Mouse (Mus musculus): ENCODE results near the gene Mcu. TPM values are rescaled to one million over a fixed set of nuclear protein-coding genes. Genes with fewer than 3 reads are reported as not detected.

The Mcu gene
- polyA plus RNA-seq, 1 experiment from 2014 or later, result 10.6 TPM

GRCm38 (mm10) chr10:59451839-59452238 is 164.7 kb downstream of the Mcu start:
- WGBS (ENCODE audit: insufficient replicate concordance), result 61% methylated on average over 5 of the region's 5 CpGs
- Histone ChIP-seq H3K9me3 (replicated peaks) (no peaks in the 10 kb centered on the region), H3K9ac (no peak overlapping the region), H3K4me3 (replicated peaks) (no peak overlapping the region), H3K4me1 (replicated peaks) (0 out of 2 replicates have a peak, but pooled peaks cover 2% of the 10 kb centered on the region), H3K36me3 (no peaks in the 10 kb centered on the region), H3K27me3 (no peaks in the 10 kb centered on the region), H3K4me2 (no peak overlapping the region), H3K27ac (no peak overlapping the region)
- ATAC-seq (ENCODE audit: low read depth), result 0 out of 2 replicates have a peak, but pooled peaks have one; percentile 31
- DNase-seq, result no peak

GRCm38 (mm10) chr10:59447546-59447945 is 168.9 kb downstream of the Mcu start:
- ATAC-seq (ENCODE audit: low read depth) (no peak), DNase-seq (no peak)
- Histone ChIP-seq H3K4me2 (no peak overlapping the region), H3K9me3 (replicated peaks) (no peaks in the 10 kb centered on the region), H3K4me3 (replicated peaks) (no peak overlapping the region), H3K9ac (no peak overlapping the region), H3K27ac (no peak overlapping the region), H3K27me3 (no peaks in the 10 kb centered on the region), H3K36me3 (no peaks in the 10 kb centered on the region), H3K4me1 (replicated peaks) (peaks cover 25% of the 10 kb centered on the region)
- WGBS (ENCODE audit: insufficient replicate concordance), result 45% methylated on average over 9 of the region's 9 CpGs

- Histone ChIP-seq H3K9ac (no peak overlapping the region), H3K4me3 (replicated peaks) (no peak overlapping the region), H3K9me3 (replicated peaks) (no peaks in the 10 kb centered on the region), H3K36me3 (no peaks in the 10 kb centered on the region), H3K27me3 (no peaks in the 10 kb centered on the region), H3K4me1 (replicated peaks) (peaks cover 24% of the 10 kb centered on the region), H3K27ac (no peak overlapping the region), H3K4me2 (no peak overlapping the region)
- DNase-seq (no peak), ATAC-seq (ENCODE audit: low read depth) (no peak)
- WGBS (ENCODE audit: insufficient replicate concordance), result 61% methylated on average over 10 of the region's 10 CpGs
Measured at GRCm38 (mm10) chr10:59446911-59447437, 169.5 kb downstream of the Mcu start.

GRCm38 (mm10) chr10:59444635-59445034 is 171.9 kb downstream of the Mcu start:
- ATAC-seq (ENCODE audit: low read depth) (no peak), DNase-seq (no peak)
- no peak overlapping the region for H3K4me2 ChIP-seq
- no peak overlapping the region for H3K9ac ChIP-seq
- 34% methylated on average over 8 of the region's 8 CpGs for WGBS (ENCODE audit: insufficient replicate concordance)
- no peaks in the 10 kb centered on the region for H3K27me3 ChIP-seq
- no peaks in the 10 kb centered on the region for H3K36me3 ChIP-seq
- H3K4me1 ChIP-seq (replicated peaks), result peaks cover 23% of the 10 kb centered on the region
- H3K27ac ChIP-seq, result no peak overlapping the region
- H3K4me3 ChIP-seq (replicated peaks), result no peak overlapping the region
- H3K9me3 ChIP-seq (replicated peaks), result no peaks in the 10 kb centered on the region

GRCm38 (mm10) chr10:59444106-59444505 is 172.4 kb downstream of the Mcu start:
- Histone ChIP-seq H3K4me1 (replicated peaks) (peaks cover 23% of the 10 kb centered on the region), H3K4me2 (no peak overlapping the region), H3K27ac (no peak overlapping the region), H3K27me3 (no peaks in the 10 kb centered on the region), H3K9me3 (replicated peaks) (no peaks in the 10 kb centered on the region), H3K36me3 (no peaks in the 10 kb centered on the region), H3K9ac (no peak overlapping the region), H3K4me3 (replicated peaks) (no peak overlapping the region)
- WGBS (ENCODE audit: insufficient replicate concordance), result 26% methylated on average over 3 of the region's 3 CpGs
- DNase-seq (no peak), ATAC-seq (ENCODE audit: low read depth) (no peak)

- H3K4me2 ChIP-seq, result no peak overlapping the region
- no peaks in the 10 kb centered on the region for H3K36me3 ChIP-seq
- DNase-seq (no peak), ATAC-seq (ENCODE audit: low read depth) (peak; percentile 26; the same call in 1 of the 2 replicates)
- H3K27ac ChIP-seq, result no peak overlapping the region
- H3K27me3 ChIP-seq, result no peaks in the 10 kb centered on the region
- 9% methylated on average over 7 of the region's 7 CpGs for WGBS (ENCODE audit: insufficient replicate concordance)
- peaks cover 23% of the 10 kb centered on the region for H3K4me1 ChIP-seq (replicated peaks)
- no peaks in the 10 kb centered on the region for H3K9me3 ChIP-seq (replicated peaks)
- no peak overlapping the region for H3K9ac ChIP-seq
- H3K4me3 ChIP-seq (replicated peaks), result no peak overlapping the region
Measured at GRCm38 (mm10) chr10:59443212-59443611, 173.3 kb downstream of the Mcu start.

- ATAC-seq (ENCODE audit: low read depth), result 0 out of 2 replicates have a peak, but pooled peaks have one; percentile 20
- H3K9me3 ChIP-seq (replicated peaks), result no peaks in the 10 kb centered on the region
- H3K4me2 ChIP-seq, result no peak within 1 kb of the TSS
- peak within 1 kb of the TSS; percentile 19; the same call in 1 of the 2 replicates for H3K4me3 ChIP-seq (replicated peaks)
- peaks cover 23% of the 10 kb centered on the region for H3K4me1 ChIP-seq (replicated peaks)
- no peak within 1 kb of the TSS for H3K9ac ChIP-seq
- H3K27me3 ChIP-seq, result no peaks in the 10 kb centered on the region
- H3K36me3 ChIP-seq, result no peaks in the 10 kb centered on the region
- no peak within 1 kb of the TSS for H3K27ac ChIP-seq
- 50% methylated on average over 11 of the region's 11 CpGs for WGBS (ENCODE audit: insufficient replicate concordance)
- no peak for DNase-seq
Measured at GRCm38 (mm10) chr10:59441735-59442134, 174.8 kb downstream of the Mcu start, which contains the start of gene Oit3. TSS of gene Oit3 (minus strand) at chr10:59441778.

- no peaks in the 10 kb centered on the region for H3K36me3 ChIP-seq
- H3K9ac ChIP-seq, result no peak overlapping the region
- DNase-seq (no peak), ATAC-seq (ENCODE audit: low read depth) (no peak)
- no peaks in the 10 kb centered on the region for H3K9me3 ChIP-seq (replicated peaks)
- 34% methylated on average over 6 of the region's 6 CpGs for WGBS (ENCODE audit: insufficient replicate concordance)
- no peaks in the 10 kb centered on the region for H3K27me3 ChIP-seq
- H3K4me3 ChIP-seq (replicated peaks), result peak overlapping the region; percentile 19
- H3K27ac ChIP-seq, result no peak overlapping the region; the same call in 1 of the 2 replicates
- H3K4me1 ChIP-seq (replicated peaks), result peaks cover 23% of the 10 kb centered on the region
- H3K4me2 ChIP-seq, result no peak overlapping the region
Measured at GRCm38 (mm10) chr10:59440177-59440576, 176.3 kb downstream of the Mcu start.

GRCm38 (mm10) chr10:59439508-59439931 is 177.0 kb downstream of the Mcu start:
- Histone ChIP-seq H3K9me3 (replicated peaks) (no peaks in the 10 kb centered on the region), H3K27me3 (no peaks in the 10 kb centered on the region), H3K4me1 (replicated peaks) (peaks cover 18% of the 10 kb centered on the region), H3K9ac (no peak overlapping the region), H3K27ac (no peak overlapping the region), H3K4me2 (no peak overlapping the region), H3K4me3 (replicated peaks) (no peak overlapping the region), H3K36me3 (no peaks in the 10 kb centered on the region)
- ATAC-seq (ENCODE audit: low read depth) (no peak), DNase-seq (no peak)
- WGBS (ENCODE audit: insufficient replicate concordance), result 50% methylated on average over 5 of the region's 5 CpGs

GRCm38 (mm10) chr10:59438651-59439050 is 177.8 kb downstream of the Mcu start:
- no peak for ATAC-seq (ENCODE audit: low read depth)
- 82% methylated on average over 12 of the region's 12 CpGs for WGBS (ENCODE audit: insufficient replicate concordance)
- H3K36me3 ChIP-seq, result no peaks in the 10 kb centered on the region
- H3K4me1 ChIP-seq (replicated peaks), result peaks cover 9% of the 10 kb centered on the region; the same call in 1 of the 2 replicates
- H3K4me2 ChIP-seq, result no peak overlapping the region
- no peak overlapping the region for H3K4me3 ChIP-seq (replicated peaks)
- H3K27ac ChIP-seq, result no peak overlapping the region
- no peaks in the 10 kb centered on the region for H3K9me3 ChIP-seq (replicated peaks)
- H3K9ac ChIP-seq, result no peak overlapping the region
- DNase-seq, result no peak
- H3K27me3 ChIP-seq, result no peaks in the 10 kb centered on the region

- no peak overlapping the region for H3K4me2 ChIP-seq
- no peak overlapping the region for H3K4me3 ChIP-seq (replicated peaks)
- H3K36me3 ChIP-seq, result no peaks in the 10 kb centered on the region
- ATAC-seq (ENCODE audit: low read depth) (no peak), DNase-seq (no peak)
- H3K4me1 ChIP-seq (replicated peaks), result peaks cover 8% of the 10 kb centered on the region
- 84% methylated on average over 18 of the region's 18 CpGs for WGBS (ENCODE audit: insufficient replicate concordance)
- H3K27ac ChIP-seq, result no peak overlapping the region
- H3K27me3 ChIP-seq, result no peaks in the 10 kb centered on the region
- no peak overlapping the region for H3K9ac ChIP-seq
- no peaks in the 10 kb centered on the region for H3K9me3 ChIP-seq (replicated peaks)
Measured at GRCm38 (mm10) chr10:59435746-59436145, 180.7 kb downstream of the Mcu start.

- no peaks in the 10 kb centered on the region for H3K27me3 ChIP-seq
- H3K4me1 ChIP-seq (replicated peaks), result peaks cover 10% of the 10 kb centered on the region
- 6% methylated on average over 6 of the region's 6 CpGs for WGBS (ENCODE audit: insufficient replicate concordance)
- H3K27ac ChIP-seq, result no peak overlapping the region
- DNase-seq (peak; percentile 18), ATAC-seq (ENCODE audit: low read depth) (peak; percentile 72)
- no peak overlapping the region for H3K4me3 ChIP-seq (replicated peaks)
- H3K4me2 ChIP-seq, result no peak overlapping the region
- no peaks in the 10 kb centered on the region for H3K36me3 ChIP-seq
- H3K9me3 ChIP-seq (replicated peaks), result no peaks in the 10 kb centered on the region
- H3K9ac ChIP-seq, result no peak overlapping the region
Measured at GRCm38 (mm10) chr10:59430701-59431218, 185.7 kb downstream of the Mcu start.
